Mouse (Mus musculus) heart, adult 2 months (tissue): ENCODE data around the gene Fam24b. TPM values are rescaled to one million over a fixed set of nuclear protein-coding genes. Genes with fewer than 3 reads are reported as not detected.
A peak's percentile ranks its signal among the peaks of the same experiment; 100 is the strongest.

Source experiments
- DNase-seq, 2 experiments: peaks; one replicate each; pipeline ENCODE4 v3.0.0; 2021
- H3K27ac ChIP-seq: fragments of 200-600 bp; 2 replicates; pipeline ENCODE4 v1.8.1; 2022
- H3K27me3 ChIP-seq: fragments of 200-500 bp; 2 replicates; pipeline ENCODE4 v1.6.1; 2012; ENCODE audit warnings: mild to moderate bottlenecking, low read length, inconsistent platforms, mixed read lengths; ENCODE audit not compliant: control insufficient read depth, insufficient read depth
- H3K36me3 ChIP-seq: fragments of 200-500 bp; 2 replicates; pipeline ENCODE4 v1.6.1; 2012; ENCODE audit warnings: low read length, inconsistent platforms; ENCODE audit not compliant: control insufficient read depth, insufficient read depth
- H3K4me1 ChIP-seq: fragments of 200-500 bp; 2 replicates; pipeline ENCODE4 v1.6.1; 2011; ENCODE audit warnings: low read length; ENCODE audit not compliant: control insufficient read depth, insufficient read depth
- H3K4me3 ChIP-seq: fragments of 200-600 bp; 2 replicates; pipeline ENCODE4 v1.8.1; 2022
- H3K79me2 ChIP-seq: fragments of 200-500 bp; replicated peaks from 2 replicates; pipeline ENCODE4 v1.6.1; 2012; ENCODE audit warnings: mild to moderate bottlenecking, inconsistent platforms, low read length, moderate library complexity, mixed read lengths; ENCODE audit not compliant: control insufficient read depth, insufficient read depth
- H3K9ac ChIP-seq: fragments of 200-500 bp; 2 replicates; pipeline ENCODE4 v1.6.1; 2012; ENCODE audit warnings: low read depth, mild to moderate bottlenecking, control low read depth, inconsistent platforms, low read length, mixed read lengths
- CTCF ChIP-seq: fragments of 200-600 bp; IDR thresholded peaks from 2 replicates; pipeline ENCODE4 v1.8.1; 2022; ENCODE audit warnings: antibody characterized with exemption, mild to moderate bottlenecking, moderate library complexity
- EP300 ChIP-seq: fragments of 200-500 bp; IDR thresholded peaks from 2 replicates; pipeline ENCODE4 v1.6.1; 2011; ENCODE audit warnings: low read depth, low read length, control low read depth; ENCODE audit not compliant: insufficient read depth
- POLR2A ChIP-seq: fragments of 200-500 bp; IDR thresholded peaks from 2 replicates; pipeline ENCODE4 v1.6.1; 2011; ENCODE audit warnings: mild to moderate bottlenecking, low read depth, low read length, control low read depth; ENCODE audit not compliant: insufficient read depth
- WGBS: fragments of 180-500 bp; shearing (Covaris S2); methylation state at CpG from one replicate; pipeline ENCODE4 v1.1.7; 2018; 5-methylcytosine and 5-hydroxymethylcytosine counted together
- intact Hi-C: fragments of 180-260 bp; cut with DNase I; formaldehyde crosslinking; loops from one replicate; pipeline ENCODE4 v1.15.1; 2025
- polyA plus RNA-seq: library from polyadenylated mRNA; depleted of rRNA; stranded (reverse); fragments of >200 nt; gene quantifications from 2 replicates; pipeline ENCODE4 v1.2.3, GENCODE M21; 2012; rRNA removed
- total RNA-seq, 2 experiments: library from RNA; stranded (reverse); gene quantifications; 2 replicates each; pipeline ENCODE4 v1.2.3; 2021

Gene Fam24b
- total and polyA plus RNA-seq, 3 experiments, result not detected

GRCm38 (mm10) chr7:131303340-131303739 is 26.0 kb downstream of the Fam24b start:
- Histone ChIP-seq H3K4me3 (no peak overlapping the region), H3K27me3 (no peaks in the 10 kb centered on the region), H3K27ac (no peak overlapping the region), H3K79me2 (no peaks in the 10 kb centered on the region), H3K36me3 (no peaks in the 10 kb centered on the region), H3K4me1 (no peaks in the 10 kb centered on the region), H3K9ac (no peak overlapping the region)
- 78% methylated on average over 8 of the region's 8 CpGs for WGBS
- no peak for TF ChIP-seq CTCF
- no peak for TF ChIP-seq EP300
- TF ChIP-seq POLR2A, result no peak
- intact Hi-C loops, result no loop called here
- DNase-seq, result no peak

- WGBS, result 70% methylated on average over 8 of the region's 8 CpGs
- Histone ChIP-seq H3K9ac (no peak overlapping the region), H3K36me3 (no peaks in the 10 kb centered on the region), H3K27me3 (no peaks in the 10 kb centered on the region), H3K4me1 (no peaks in the 10 kb centered on the region), H3K4me3 (no peak overlapping the region), H3K79me2 (no peaks in the 10 kb centered on the region), H3K27ac (no peak overlapping the region)
- TF ChIP-seq CTCF (peak; percentile 13; the same call in 1 of the 2 replicates), POLR2A (no peak)
- no peak for DNase-seq
- intact Hi-C loops, result no loop called here
Measured at GRCm38 (mm10) chr7:131297151-131297550, 32.2 kb downstream of the Fam24b start.

Other genes with a start within 250 kb of the Fam24b start
- not detected for gene 4933402N03Rik, start 183.2 kb downstream of the Fam24b start, total RNA-seq
- not detected in 2 replicates for gene 4933402N03Rik, start 183.2 kb downstream of the Fam24b start, polyA plus RNA-seq
- gene 5430419D17Rik, start 155.1 kb downstream of the Fam24b start, total RNA-seq, result 10 to 100 TPM in 1 of 2 experiments, 1 to 10 TPM in 1; 9.9 to 10.3 TPM
- gene 5430419D17Rik, start 155.1 kb downstream of the Fam24b start, polyA plus RNA-seq, result 0.61 and 1.1 TPM in 2 replicates
- under 1 TPM; 0.21 to 0.32 TPM for gene Cuzd1, start 7.2 kb downstream of the Fam24b start, total RNA-seq
- gene Cuzd1, start 7.2 kb downstream of the Fam24b start, polyA plus RNA-seq, result 0.64 and 0.79 TPM in 2 replicates
- not detected for gene Fam24a, start 4.3 kb upstream of the Fam24b start, total RNA-seq
- gene Fam24a, start 4.3 kb upstream of the Fam24b start, polyA plus RNA-seq, result not detected in 2 replicates
- 10 to 100 TPM in 1 of 2 experiments, 1 to 10 TPM in 1; 9.7 to 17.1 TPM for gene 2310057M21Rik, start 33.2 kb upstream of the Fam24b start, total RNA-seq
- gene 2310057M21Rik, start 33.2 kb upstream of the Fam24b start, polyA plus RNA-seq, result 6.2 and 8.1 TPM in 2 replicates
- gene Pstk, start 41.6 kb upstream of the Fam24b start, total RNA-seq, result 10 to 100 TPM; 35.0 to 43.4 TPM
- gene Pstk, start 41.6 kb upstream of the Fam24b start, polyA plus RNA-seq, result 59.5 and 61.9 TPM in 2 replicates
- gene Ikzf5, start 81.0 kb upstream of the Fam24b start, total RNA-seq, result 10 to 100 TPM; 33.5 to 39.5 TPM
- 9.9 and 17.0 TPM in 2 replicates for gene Ikzf5, start 81.0 kb upstream of the Fam24b start, polyA plus RNA-seq
- gene Acadsb, start 81.1 kb upstream of the Fam24b start, total RNA-seq, result 100 to 1,000 TPM; 233 to 264 TPM
- gene Acadsb, start 81.1 kb upstream of the Fam24b start, polyA plus RNA-seq, result 22.7 and 67.6 TPM in 2 replicates
- not detected for gene Hmx3, start 213.4 kb upstream of the Fam24b start, total RNA-seq
- not detected in 2 replicates for gene Hmx3, start 213.4 kb upstream of the Fam24b start, polyA plus RNA-seq
- not detected for gene Hmx2, start 219.3 kb upstream of the Fam24b start, total RNA-seq
- gene Hmx2, start 219.3 kb upstream of the Fam24b start, polyA plus RNA-seq, result not detected in 2 replicates
- gene Bub3, start 230.7 kb upstream of the Fam24b start, total RNA-seq, result 10 to 100 TPM; 25.0 to 29.8 TPM
- 34.5 and 57.8 TPM in 2 replicates for gene Bub3, start 230.7 kb upstream of the Fam24b start, polyA plus RNA-seq